Mouse (Mus musculus) heart, adult 11 months (tissue): ENCODE measurements at regions not wholly inside any gene's neighbourhood (a gene's known extent, or its start where the extent isn't known, plus 50 kb on each side); places are given as distances from the start of the nearest gene placed in this dataset.

Experiments used
- DNase-seq: peaks from one replicate; pipeline ENCODE4 v3.0.0; 2022

GRCm38 (mm10) chr3:143369002-143369401 is 487.2 kb upstream of the Pkn2 start:
- peak; percentile 52 for DNase-seq

GRCm38 (mm10) chr3:143340032-143340431 is 458.2 kb upstream of the Pkn2 start:
- no peak for DNase-seq

GRCm38 (mm10) chr3:143333339-143333738 is 451.5 kb upstream of the Pkn2 start:
- DNase-seq = no peak

GRCm38 (mm10) chr3:143328521-143328920 is 446.7 kb upstream of the Pkn2 start:
- no peak for DNase-seq

GRCm38 (mm10) chr3:143327652-143328051 is 445.8 kb upstream of the Pkn2 start:
- DNase-seq = no peak

GRCm38 (mm10) chr3:143316457-143316856 is 434.7 kb upstream of the Pkn2 start:
- no peak for DNase-seq

- peak; percentile 76 for DNase-seq
Observed at GRCm38 (mm10) chr3:143291793-143292192, 410.0 kb upstream of the Pkn2 start.

GRCm38 (mm10) chr3:143264132-143264531 is 382.3 kb upstream of the Pkn2 start:
- no peak for DNase-seq

GRCm38 (mm10) chr3:143252643-143253042 is 370.8 kb upstream of the Pkn2 start:
- no peak for DNase-seq

GRCm38 (mm10) chr3:143252008-143252407 is 370.2 kb upstream of the Pkn2 start:
- no peak for DNase-seq

GRCm38 (mm10) chr3:143242691-143243090 is 360.9 kb upstream of the Pkn2 start:
- no peak for DNase-seq

- DNase-seq = no peak
Observed at GRCm38 (mm10) chr3:143240545-143241383, 359.0 kb upstream of the Pkn2 start.

- no peak for DNase-seq
Observed at GRCm38 (mm10) chr3:143238546-143238945, 356.7 kb upstream of the Pkn2 start.

GRCm38 (mm10) chr3:143223999-143224729 is 342.4 kb upstream of the Pkn2 start:
- DNase-seq = no peak

GRCm38 (mm10) chr3:143193263-143193970 is 311.6 kb upstream of the Pkn2 start:
- DNase-seq = no peak

- DNase-seq = no peak
Observed at GRCm38 (mm10) chr3:143188931-143189330, 307.1 kb upstream of the Pkn2 start.

GRCm38 (mm10) chr3:143173971-143174370 is 292.2 kb upstream of the Pkn2 start:
- no peak for DNase-seq

- DNase-seq = no peak
Observed at GRCm38 (mm10) chr3:143162444-143162843, 280.6 kb upstream of the Pkn2 start.

- no peak for DNase-seq
Observed at GRCm38 (mm10) chr3:143161993-143162392, 280.2 kb upstream of the Pkn2 start.

GRCm38 (mm10) chr3:143158568-143158967 is 276.8 kb upstream of the Pkn2 start:
- DNase-seq = no peak

- no peak for DNase-seq
Observed at GRCm38 (mm10) chr3:143156733-143157524, 275.1 kb upstream of the Pkn2 start.

GRCm38 (mm10) chr3:143156174-143156573 is 274.4 kb upstream of the Pkn2 start:
- no peak for DNase-seq

GRCm38 (mm10) chr3:143155556-143155955 is 273.8 kb upstream of the Pkn2 start:
- DNase-seq = no peak
